Mouse (Mus musculus) thymus, adult 2 months (tissue): ENCODE results near the gene Vmn1r31. TPM values are rescaled to one million over a fixed set of nuclear protein-coding genes. Genes with fewer than 3 reads are reported as not detected.

Experiments used
- DNase-seq: peaks from one replicate; pipeline ENCODE4 v3.0.0; 2021
- H3K27ac ChIP-seq: fragments of 200-500 bp; 2 replicates; pipeline ENCODE4 v1.5.1; 2012; ENCODE audit warnings: low read length, control low read depth; ENCODE audit not compliant: control insufficient read depth, insufficient read depth
- H3K27me3 ChIP-seq: fragments of 200-500 bp; 2 replicates; pipeline ENCODE4 v1.6.1; 2012; ENCODE audit warnings: mild to moderate bottlenecking, low read length, moderate library complexity, mixed read lengths; ENCODE audit not compliant: control insufficient read depth, insufficient read depth
- H3K36me3 ChIP-seq: fragments of 200-500 bp; 2 replicates; pipeline ENCODE4 v1.6.1; 2012; ENCODE audit warnings: mild to moderate bottlenecking, low read length, moderate library complexity; ENCODE audit not compliant: control insufficient read depth, insufficient read depth
- H3K4me1 ChIP-seq: fragments of 200-500 bp; replicated peaks from 2 replicates; pipeline ENCODE4 v1.6.1; 2012; ENCODE audit warnings: low read length; ENCODE audit not compliant: control insufficient read depth, insufficient read depth
- H3K4me3 ChIP-seq: fragments of 200-500 bp; 2 replicates; pipeline ENCODE4 v1.5.1; 2012; ENCODE audit warnings: mild to moderate bottlenecking, low read length, control low read depth, moderate library complexity; ENCODE audit not compliant: control insufficient read depth, insufficient read depth
- CTCF ChIP-seq: fragments of 200-500 bp; IDR thresholded peaks from 2 replicates; pipeline ENCODE4 v1.5.1; 2012; ENCODE audit warnings: mild to moderate bottlenecking, control low read depth, low read length, moderate library complexity, borderline replicate concordance; ENCODE audit not compliant: control insufficient read depth, poor library complexity, insufficient read depth; ENCODE audit errors: extremely low read depth
- POLR2A ChIP-seq: fragments of 200-500 bp; IDR thresholded peaks from 2 replicates; pipeline ENCODE4 v1.6.1; 2012; ENCODE audit warnings: mild to moderate bottlenecking, low read length, control low read depth, moderate library complexity; ENCODE audit not compliant: control insufficient read depth, poor library complexity, insufficient read depth; ENCODE audit errors: extremely low read depth
- WGBS: fragments of 180-500 bp; shearing (Covaris S2); methylation state at CpG from one replicate; pipeline ENCODE4 v1.1.7; 2018; 5-methylcytosine and 5-hydroxymethylcytosine counted together
- polyA plus RNA-seq: library from polyadenylated mRNA; depleted of rRNA; stranded (reverse); fragments of >200 nt; gene quantifications from 2 replicates; pipeline ENCODE4 v1.2.3, GENCODE M21; 2012; rRNA removed

Vmn1r31 gene
- polyA plus RNA-seq, result not detected in 2 replicates

GRCm38 (mm10) chr6:58475230-58475629 lies at the start of gene Vmn1r31:
Gene Vmn1r31, minus strand, starts transcription at chr6:58475330.
- no peak within 1 kb of the TSS for H3K4me3 ChIP-seq

GRCm38 (mm10) chr6:58443285-58443684 lies 31.8 kb downstream of the Vmn1r31 start, which contains the start of gene Vmn1r30:
Gene Vmn1r30, minus strand, starts transcription at chr6:58443385.
- Histone ChIP-seq H3K36me3 (no peaks in the 10 kb centered on the region), H3K27me3 (no peaks in the 10 kb centered on the region), H3K4me3 (no peak within 1 kb of the TSS), H3K4me1 (no peaks in the 10 kb centered on the region), H3K27ac (no peak within 1 kb of the TSS)
- DNase-seq, result no peak
- TF ChIP-seq POLR2A (no peak), CTCF (no peak)

More at GRCm38 (mm10) chr6:58475230-58475629, at the start of gene Vmn1r31:
- H3K36me3 ChIP-seq, result no peaks in the 10 kb centered on the region
- H3K4me1 ChIP-seq, result no peaks in the 10 kb centered on the region
- no peak within 1 kb of the TSS for H3K27ac ChIP-seq
- DNase-seq, result no peak
- no peaks in the 10 kb centered on the region for H3K27me3 ChIP-seq
- WGBS, result 91% methylated on average over 1 of the region's 1 CpGs
- TF ChIP-seq POLR2A (no peak), CTCF (no peak)

Other genes starting within 250 kb of the Vmn1r31 start
- gene Vmn1r28, start 213.3 kb downstream of the Vmn1r31 start, polyA plus RNA-seq, result not detected in 2 replicates
- not detected in 2 replicates for gene Vmn1r29, start 173.8 kb downstream of the Vmn1r31 start, polyA plus RNA-seq
- gene Vmn1r30, start 31.9 kb downstream of the Vmn1r31 start, polyA plus RNA-seq, result not detected in 2 replicates
- gene Abcg2, start 109.2 kb upstream of the Vmn1r31 start, polyA plus RNA-seq, result 4.3 and 7.4 TPM in 2 replicates